Mouse (Mus musculus) forebrain, embryonic 16.5 days (tissue): ENCODE measurements around the gene Tm4sf19. TPM values are rescaled to one million over a fixed set of nuclear protein-coding genes. Genes with fewer than 3 reads are reported as not detected.

ENCODE experiments used
- ATAC-seq: fragments of 200-750 bp; cut with Nextera tagmentation; 2 replicates; pipeline ENCODE4 v1.8.0; 2017; ENCODE audit warnings: mild to moderate bottlenecking, moderate library complexity
- H3K27ac ChIP-seq: fragments of 300-500 bp; sonication (generic); 2 replicates; pipeline ENCODE4 v1.5.1; 2014; ENCODE audit warnings: low read length, control low read depth
- H3K27me3 ChIP-seq: fragments of 300-500 bp; sonication (generic); replicated peaks from 2 replicates; pipeline ENCODE4 v1.6.1; 2014; ENCODE audit warnings: low read length; ENCODE audit not compliant: control insufficient read depth, insufficient read depth
- H3K36me3 ChIP-seq: fragments of 300-500 bp; sonication (generic); 2 replicates; pipeline ENCODE4 v1.6.1; 2014; ENCODE audit not compliant: control insufficient read depth, insufficient read depth
- H3K4me1 ChIP-seq: fragments of 300-500 bp; sonication (generic); replicated peaks from 2 replicates; pipeline ENCODE4 v1.6.1; 2014; ENCODE audit warnings: low read length; ENCODE audit not compliant: control insufficient read depth, insufficient read depth
- H3K4me2 ChIP-seq: fragments of 300-500 bp; sonication (generic); 2 replicates; pipeline ENCODE4 v1.6.1; 2014; ENCODE audit warnings: mild to moderate bottlenecking, low read length, control low read depth
- H3K4me3 ChIP-seq: fragments of 300-500 bp; sonication (generic); replicated peaks from 2 replicates; pipeline ENCODE4 v1.5.1; 2014; ENCODE audit warnings: mild to moderate bottlenecking, low read length, control low read depth
- H3K9ac ChIP-seq: fragments of 300-500 bp; sonication (generic); replicated peaks from 2 replicates; pipeline ENCODE4 v1.6.1; 2014; ENCODE audit warnings: low read depth, low read length, control low read depth
- H3K9me3 ChIP-seq: fragments of 300-500 bp; sonication (generic); 2 replicates; pipeline ENCODE4 v1.6.1; 2016; ENCODE audit warnings: low read length; ENCODE audit not compliant: control insufficient read depth
- WGBS: fragments of 180-500 bp; shearing (Covaris S2); extraction: QIAGEN DNeasy Blood & Tissue Kit; methylation state at CpG from one replicate; pipeline ENCODE4 v1.1.7; 2014; 5-methylcytosine and 5-hydroxymethylcytosine counted together
- polyA plus RNA-seq: library from polyadenylated mRNA; unstranded; fragments of >200 nt; fragmentation: Nextera tagmentation; extraction: Ambion mirVana; gene quantifications from 2 replicates; pipeline ENCODE4 v1.2.1, GENCODE M21; 2015

Gene Tm4sf19
- polyA plus RNA-seq, 1 experiment from 2014 or later: not detected

- peaks cover 8% of the 10 kb centered on the region for H3K36me3 ChIP-seq
- H3K4me2 ChIP-seq: no peak overlapping the region
- H3K27me3 ChIP-seq: no peaks in the 10 kb centered on the region
- no peaks in the 10 kb centered on the region for H3K4me1 ChIP-seq
- H3K4me3 ChIP-seq: no peak overlapping the region
- no peak overlapping the region for H3K27ac ChIP-seq
- H3K9me3 ChIP-seq: no peaks in the 10 kb centered on the region
- no peak for ATAC-seq
- H3K9ac ChIP-seq: no peak overlapping the region
Measured at GRCm38 (mm10) chr16:32456086-32456485, 55.8 kb downstream of the Tm4sf19 start.

- H3K4me3 ChIP-seq: no peak overlapping the region
- H3K4me2 ChIP-seq: no peak overlapping the region
- peaks cover 8% of the 10 kb centered on the region for H3K36me3 ChIP-seq
- H3K9me3 ChIP-seq: no peaks in the 10 kb centered on the region
- H3K4me1 ChIP-seq: no peaks in the 10 kb centered on the region
- ATAC-seq: no peak
- no peak overlapping the region for H3K9ac ChIP-seq
- H3K27ac ChIP-seq: no peak overlapping the region
- 95% methylated on average over 1 of the region's 1 CpGs for WGBS
- no peaks in the 10 kb centered on the region for H3K27me3 ChIP-seq
Measured at GRCm38 (mm10) chr16:32456761-32457160, 56.5 kb downstream of the Tm4sf19 start.

Other genes starting within 250 kb of the Tm4sf19 start
- gene Nrros, start 234.9 kb upstream of the Tm4sf19 start, polyA plus RNA-seq: 9.0 TPM in 2 replicates
- gene Bex6, start 220.7 kb upstream of the Tm4sf19 start, polyA plus RNA-seq: not detected in 2 replicates
- 9.9 and 10.2 TPM in 2 replicates for gene Fbxo45, start 153.3 kb upstream of the Tm4sf19 start, polyA plus RNA-seq
- gene Wdr53, start 153.3 kb upstream of the Tm4sf19 start, polyA plus RNA-seq: 13.9 and 15.7 TPM in 2 replicates
- gene Smco1, start 129.0 kb upstream of the Tm4sf19 start, polyA plus RNA-seq: 0.17 TPM in 1 of 2 replicates, not detected in the other
- gene Rnf168, start 123.0 kb upstream of the Tm4sf19 start, polyA plus RNA-seq: 27.5 and 35.2 TPM in 2 replicates
- 28.8 and 30.4 TPM in 2 replicates for gene Ubxn7, start 68.2 kb upstream of the Tm4sf19 start, polyA plus RNA-seq
- 33.2 and 35.0 TPM in 2 replicates for gene Tctex1d2, start 19.2 kb downstream of the Tm4sf19 start, polyA plus RNA-seq
- gene Pcyt1a, start 30.4 kb downstream of the Tm4sf19 start, polyA plus RNA-seq: 48.5 and 48.8 TPM in 2 replicates
- gene Slc51a, start 87.4 kb downstream of the Tm4sf19 start, polyA plus RNA-seq: 0.09 TPM in 1 of 2 replicates, not detected in the other
- not detected in 2 replicates for gene Zdhhc19, start 95.8 kb downstream of the Tm4sf19 start, polyA plus RNA-seq
- gene Tfrc, start 208.4 kb downstream of the Tm4sf19 start, polyA plus RNA-seq: 33.7 and 37.5 TPM in 2 replicates
- 15.0 and 21.9 TPM in 2 replicates for gene Tnk2, start 243.4 kb downstream of the Tm4sf19 start, polyA plus RNA-seq